Mouse (Mus musculus): ENCODE measurements around the gene Ctcfl.

The Ctcfl gene

DNA sequence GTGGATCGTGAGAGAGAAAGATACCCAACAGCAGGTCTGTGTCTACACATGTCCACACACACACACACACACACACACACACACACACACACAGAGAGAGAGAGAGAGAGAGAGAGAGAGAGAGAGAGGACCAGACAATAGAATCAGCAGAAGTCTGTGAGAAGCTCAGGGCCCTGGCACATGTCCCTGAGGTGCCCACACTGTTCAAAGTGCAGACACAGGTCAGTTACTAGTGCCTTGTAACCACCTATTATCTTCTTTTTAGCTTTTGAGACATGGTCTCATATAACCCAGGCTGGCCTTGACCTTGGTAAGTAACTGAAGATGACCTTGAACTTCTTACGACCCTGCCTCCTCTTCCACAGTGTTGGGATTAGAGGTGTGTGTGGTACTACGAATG lies 70.1 kb downstream of the Ctcfl start:
- in situ Hi-C loops (cut with MboI, MseI), result no loop called here

DNA sequence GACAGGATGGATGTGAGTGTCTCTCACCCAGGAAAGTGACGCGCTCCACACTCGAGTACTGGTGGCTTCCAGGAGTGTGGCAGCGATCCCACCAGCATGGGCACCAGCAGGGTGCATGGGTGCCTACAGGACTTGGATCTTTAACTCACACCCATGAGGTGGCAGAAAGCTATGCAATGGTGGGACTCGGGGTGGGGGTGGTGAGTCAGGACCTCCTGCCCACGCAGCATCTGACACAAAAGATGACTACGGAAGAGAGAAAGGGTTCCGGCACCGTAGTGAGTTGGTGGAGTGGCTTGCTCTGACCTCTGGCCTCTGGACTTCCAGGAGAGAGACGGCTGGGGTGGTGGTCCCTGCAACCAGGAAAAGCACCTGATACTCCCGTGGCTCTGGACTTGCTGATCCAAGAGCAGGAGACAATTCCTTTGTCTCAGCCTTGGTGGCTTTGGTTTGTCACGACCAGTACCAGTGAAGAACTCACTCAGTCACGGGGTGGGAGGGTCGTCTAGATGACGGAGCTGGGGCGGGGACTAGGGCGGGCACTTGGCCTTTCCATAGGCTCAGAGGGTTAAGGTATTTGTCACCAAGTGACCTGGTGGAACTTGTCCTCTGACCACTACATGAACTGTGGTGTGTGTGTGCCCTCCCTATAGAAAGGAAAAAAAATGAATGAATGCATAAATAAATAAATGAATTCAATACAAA lies 71.1 kb downstream of the Ctcfl start:
- in situ Hi-C loops (cut with MboI, MseI), result no loop called here

DNA sequence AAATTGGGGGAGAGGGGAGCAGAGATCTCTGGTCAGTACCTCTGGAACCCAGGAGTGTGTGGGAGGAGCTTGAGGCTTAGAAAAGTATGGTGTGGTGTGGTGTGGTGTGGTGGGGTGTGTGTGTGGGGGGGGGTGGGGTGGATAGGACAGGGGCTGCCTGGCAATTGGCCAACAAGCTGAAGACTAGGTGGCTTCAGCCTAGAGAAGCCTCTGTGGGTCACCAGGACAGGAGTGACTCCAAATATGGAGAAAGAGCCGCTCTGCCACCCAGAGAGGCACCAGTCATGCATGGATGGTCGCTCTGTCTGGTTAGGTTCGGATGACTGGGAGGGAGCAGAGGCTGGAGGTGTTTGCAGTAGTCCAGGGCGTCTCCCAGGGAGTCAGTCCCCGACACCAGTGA lies 71.9 kb downstream of the Ctcfl start:
- in situ Hi-C loops (cut with MboI, MseI), result no loop called here

DNA sequence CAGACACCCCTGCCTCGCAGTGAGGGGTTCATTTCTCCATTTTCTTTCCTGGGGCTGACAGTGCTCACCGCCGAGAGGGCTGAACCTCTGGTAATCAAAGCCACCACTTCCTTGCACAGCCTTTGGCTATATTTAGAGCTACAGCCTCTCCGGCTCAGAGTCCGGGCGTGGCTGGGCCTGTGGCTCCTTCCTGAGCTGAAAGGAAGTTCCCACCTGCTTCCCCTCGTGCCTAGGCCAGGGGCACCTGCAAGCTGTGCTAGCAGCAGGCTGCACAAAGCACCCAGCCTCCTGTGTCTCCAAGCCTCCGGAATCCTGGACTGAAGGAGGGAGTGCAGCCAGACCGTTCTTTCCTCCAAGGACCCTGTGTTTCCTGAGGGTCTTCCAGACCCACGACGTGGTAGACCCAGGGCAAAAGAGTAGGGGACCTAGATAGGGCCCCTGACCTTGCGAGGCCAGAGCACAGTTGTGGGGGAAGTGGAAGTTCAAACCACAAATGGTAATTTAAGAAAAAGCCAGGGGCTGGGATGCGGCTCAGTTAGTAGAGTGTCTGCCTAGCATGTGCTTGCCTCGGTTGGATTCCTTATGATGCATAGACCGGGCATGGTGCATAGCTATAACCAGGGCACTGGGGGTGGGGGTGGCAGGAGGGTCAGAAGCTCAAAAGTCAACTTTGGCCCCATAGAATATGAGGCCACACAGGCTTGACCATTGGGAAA lies 72.6 kb downstream of the Ctcfl start:
- in situ Hi-C loops (cut with MboI, MseI), result no loop called here

DNA sequence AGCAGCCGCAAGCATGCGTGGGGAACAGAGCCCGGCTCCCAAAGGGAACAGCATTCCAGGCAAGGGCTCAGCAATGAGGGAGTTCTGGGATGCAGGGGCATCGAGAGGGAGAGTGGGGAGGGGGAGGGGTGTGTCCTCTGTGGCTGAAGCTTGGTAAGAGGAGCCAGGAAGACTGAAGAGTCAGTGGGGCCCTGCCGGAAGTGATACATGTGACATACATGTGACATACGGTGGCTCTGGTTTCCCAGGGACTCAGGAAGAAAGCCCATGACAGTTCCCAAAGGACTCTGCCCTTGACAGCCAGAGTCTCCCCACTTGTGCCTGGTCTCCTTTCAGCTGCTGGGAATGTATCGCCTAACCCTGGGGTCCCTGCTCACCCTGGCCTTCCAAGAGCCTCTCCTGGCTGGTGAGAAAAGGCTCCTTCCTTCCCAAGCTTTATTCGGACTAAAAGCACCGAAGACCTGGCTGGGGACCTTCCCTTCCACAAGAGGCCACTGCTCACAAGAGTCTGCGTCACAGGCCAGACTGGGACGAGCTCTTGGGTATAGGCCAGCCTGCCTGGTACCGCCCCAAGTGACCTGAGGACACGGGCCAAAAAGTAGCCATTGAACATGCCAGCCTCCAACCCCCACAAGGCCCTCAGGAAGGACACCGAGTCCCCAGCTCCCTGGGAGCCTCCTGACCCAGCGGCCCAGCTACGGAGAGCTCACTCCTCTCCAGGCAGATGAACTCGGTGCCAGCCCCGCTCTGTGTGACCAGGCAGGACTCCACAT lies 74.9 kb downstream of the Ctcfl start:
- in situ Hi-C loops (cut with MboI, MseI), result no loop called here
